8 mouse cellular contexts compared by ENCODE assay signal in the genomic region with DNA sequence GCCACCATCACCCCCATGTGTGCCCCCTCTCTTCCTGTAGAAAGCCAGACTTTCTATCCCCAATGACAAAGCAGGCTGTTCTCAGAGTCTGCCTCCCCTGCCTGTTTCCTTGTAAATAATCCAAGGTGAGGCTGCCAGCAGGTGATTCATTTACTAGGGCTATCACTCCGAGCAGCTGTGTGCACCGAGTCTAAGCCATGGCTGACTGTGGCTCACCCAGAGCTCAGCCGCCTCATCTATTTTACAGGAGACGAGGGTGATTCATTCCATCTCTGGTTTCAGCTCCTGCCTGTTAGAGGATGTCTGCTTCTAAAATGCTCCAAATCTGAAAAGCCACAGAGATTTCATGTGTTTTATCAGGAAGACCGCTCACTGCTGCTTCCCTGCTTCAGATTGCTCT.
DNase-seq lines count a peak whose midpoint lies in the region; ATAC-seq and TF ChIP-seq lines count a peak whose summit lies in the region.

No protein-coding gene starts in this region.

- TF ChIP-seq CTCF in Patski (IDR thresholded peaks at IDR 0.05): no peak

- H3K27ac ChIP-seq in heart, embryonic 12.5 days (ENCODE audit: poor library complexity, severe bottlenecking): peak overlapping the region; percentile 5; the same call in 1 of the 2 replicates
- H3K27ac ChIP-seq in heart, embryonic 11.5 days (ENCODE audit: low read depth, low read length): no peak overlapping the region
- H3K27ac ChIP-seq in hindbrain, embryonic 14.5 days: peak overlapping the region; percentile 43; the same call in 1 of the 2 replicates

- POLR2A ChIA-PET in Patski (lab: Charles Lee): interaction anchor here (0.6 to 1.7 kb wide), 3 partner anchors 14 to 90 kb away, joined by 3 to 7 read pairs (median 6); a partner anchor contains a TSS

- H3K27me3 ChIP-seq in heart, embryonic 12.5 days (replicated peaks): no peaks in the 10 kb centered on the region
- no peaks in the 10 kb centered on the region for H3K27me3 ChIP-seq in heart, embryonic 11.5 days (ENCODE audit: control insufficient read depth, insufficient read depth, low read length)
- no peaks in the 10 kb centered on the region for H3K27me3 ChIP-seq in Patski
- H3K27me3 ChIP-seq in hindbrain, embryonic 14.5 days (ENCODE audit: control insufficient read depth, insufficient read depth, low read length): no peaks in the 10 kb centered on the region

- peaks cover 32% of the 10 kb centered on the region for H3K4me1 ChIP-seq in heart, embryonic 12.5 days (replicated peaks)
- H3K4me1 ChIP-seq in heart, embryonic 11.5 days (ENCODE audit: control insufficient read depth, insufficient read depth, low read length): peaks cover 18% of the 10 kb centered on the region
- H3K4me1 ChIP-seq in hindbrain, embryonic 14.5 days (replicated peaks; ENCODE audit: control insufficient read depth, insufficient read depth, low read length): peaks cover 10% of the 10 kb centered on the region

- H3K9ac ChIP-seq in heart, embryonic 12.5 days: 0 out of 2 replicates have a peak overlapping the region, but pooled peaks have one; percentile 27
- no peak overlapping the region for H3K9ac ChIP-seq in heart, embryonic 11.5 days (ENCODE audit: low read depth, low read length)
- H3K9ac ChIP-seq in hindbrain, embryonic 14.5 days: no peak overlapping the region

- H3K4me2 ChIP-seq in heart, embryonic 12.5 days: no peak overlapping the region
- no peak overlapping the region for H3K4me2 ChIP-seq in heart, embryonic 11.5 days
- H3K4me2 ChIP-seq in hindbrain, embryonic 14.5 days (replicated peaks): no peak overlapping the region

- WGBS in heart, embryonic 12.5 days: 54% methylated on average over 5 of the region's 5 CpGs
- 46% methylated on average over 5 of the region's 5 CpGs for WGBS in heart, embryonic 11.5 days (ENCODE audit: insufficient replicate concordance)
- 59% methylated on average over 5 of the region's 5 CpGs for WGBS in hindbrain, embryonic 14.5 days

- CTCF ChIA-PET in Patski (lab: Charles Lee): interaction anchor here (1.0 to 2.0 kb wide), 4 partner anchors 19 to 76 kb away, joined by 3 to 4 read pairs (median 4); no protein-coding TSS in a partner anchor

- ATAC-seq in heart, embryonic 12.5 days (ENCODE audit: insufficient number of reproducible peaks, low FRiP score): no peak
- no peak for ATAC-seq in heart, embryonic 11.5 days (replicated peaks; ENCODE audit: insufficient number of reproducible peaks, low FRiP score, low TSS enrichment)
- ATAC-seq in Patski: peak; percentile 70
- ATAC-seq in hindbrain, embryonic 14.5 days (ENCODE audit: low FRiP score): no peak
- ATAC-seq in monocyte, adult 5-6 weeks (replicated peaks; ENCODE audit: insufficient number of reproducible peaks, low FRiP score, low TSS enrichment, poor library complexity, severe bottlenecking): no peak

- intact Hi-C loops in left cerebral cortex, postnatal 25 days (cut with DNase I): no loop called here

- no peaks in the 10 kb centered on the region for H3K36me3 ChIP-seq in heart, embryonic 12.5 days
- no peaks in the 10 kb centered on the region for H3K36me3 ChIP-seq in heart, embryonic 11.5 days (ENCODE audit: control insufficient read depth, insufficient read depth, low read length)
- H3K36me3 ChIP-seq in hindbrain, embryonic 14.5 days (replicated peaks; ENCODE audit: control insufficient read depth, insufficient read depth): no peaks in the 10 kb centered on the region

- H3K9me3 ChIP-seq in heart, embryonic 12.5 days (replicated peaks): no peaks in the 10 kb centered on the region
- no peaks in the 10 kb centered on the region for H3K9me3 ChIP-seq in heart, embryonic 11.5 days (replicated peaks; ENCODE audit: control insufficient read depth, low read length)
- no peaks in the 10 kb centered on the region for H3K9me3 ChIP-seq in hindbrain, embryonic 14.5 days (ENCODE audit: control insufficient read depth, low read length)

- peak; percentile 78 for DNase-seq in Patski (ENCODE audit: low read depth, low spot score)
- DNase-seq in hindbrain, embryonic 14.5 days (ENCODE audit: low spot score): no peak
- peak; percentile 43 to 69 for DNase-seq in left cerebral cortex, postnatal 25 days (ENCODE audit: low spot score in 2 of 2)
- no peak for DNase-seq in spleen, postnatal 14 days (ENCODE audit: low spot score in 2 of 2)
- no peak for DNase-seq in spleen, adult 12 weeks (ENCODE audit: low spot score)

- in situ Hi-C loops in Patski (cut with MboI; ENCODE audit: low pct_unique_long_range_greater_than_20kb): no loop called here

- H3K4me3 ChIP-seq in heart, embryonic 12.5 days: no peak overlapping the region
- H3K4me3 ChIP-seq in heart, embryonic 11.5 days (ENCODE audit: low read depth, low read length): no peak overlapping the region
- H3K4me3 ChIP-seq in hindbrain, embryonic 14.5 days (replicated peaks; ENCODE audit: low read length): no peak overlapping the region

Comparison
In these comparisons a context has a peak if more than half of its experiments do, and no peak if none do; other contexts are left out.
1. DNase-seq: peak in Patski (single experiment) and left cerebral cortex, postnatal 25 days (2 of 2); none in hindbrain, embryonic 14.5 days (single experiment), spleen, postnatal 14 days (0 of 2) and spleen, adult 12 weeks (single experiment).